Mouse (Mus musculus): ENCODE measurements around the gene Defb45.

Gene Defb45

DNA sequence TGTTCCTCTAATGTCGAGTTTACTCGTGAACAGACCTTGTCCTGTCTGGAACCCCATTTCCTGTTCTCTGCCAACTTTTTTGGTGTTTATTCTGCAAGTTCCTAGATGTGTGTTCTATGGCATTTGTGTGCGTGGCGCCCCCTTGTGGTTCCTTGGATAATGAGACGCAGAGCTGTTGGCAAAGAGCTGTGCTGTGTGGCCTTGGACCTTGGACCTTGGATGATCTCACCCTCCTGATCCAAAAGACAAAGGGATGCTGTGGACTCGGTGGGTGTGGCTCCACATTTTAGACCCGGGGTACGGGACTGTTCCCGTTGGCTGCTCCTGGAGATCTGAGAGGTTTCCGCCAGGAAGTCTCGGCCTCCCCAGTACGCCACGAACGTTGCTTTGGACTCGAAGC, 4.9 kb upstream of the Defb45 start, which contains the start of gene Defb36:
Defb36 (plus strand) TSS at position 271 of the 400 bp plus-strand sequence.
- peak in 1 of 2 experiments; percentile 35 for DNase-seq

- DNase-seq = no peak
These were observed 2.2 kb upstream of the Defb45 start for GRCm38 (mm10) chr2:152601275-152601960.

DNA sequence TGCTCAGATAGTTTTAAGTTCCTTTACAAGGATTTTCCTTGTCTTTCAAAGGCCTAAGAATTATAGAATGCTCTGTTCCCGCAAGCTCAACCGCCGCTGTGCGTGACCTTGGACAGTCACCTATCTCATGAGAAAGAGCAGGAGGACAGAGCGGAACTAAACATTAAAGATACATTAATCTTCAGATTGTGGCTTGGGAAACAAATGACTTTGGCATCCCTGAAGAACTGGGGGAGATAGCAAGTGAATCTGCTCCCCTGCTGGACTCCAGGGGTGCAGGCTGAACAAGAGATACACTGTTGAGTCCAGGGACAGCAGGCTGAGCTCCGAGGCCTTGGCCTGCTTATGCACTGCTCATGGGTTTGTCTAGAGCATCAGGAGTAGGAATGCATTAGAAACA, 877 bp upstream of the Defb45 start:
- no peak for DNase-seq

- no peak for DNase-seq
These were observed 10.2 kb downstream of the Defb45 start for GRCm38 (mm10) chr2:152589021-152589420.

DNA sequence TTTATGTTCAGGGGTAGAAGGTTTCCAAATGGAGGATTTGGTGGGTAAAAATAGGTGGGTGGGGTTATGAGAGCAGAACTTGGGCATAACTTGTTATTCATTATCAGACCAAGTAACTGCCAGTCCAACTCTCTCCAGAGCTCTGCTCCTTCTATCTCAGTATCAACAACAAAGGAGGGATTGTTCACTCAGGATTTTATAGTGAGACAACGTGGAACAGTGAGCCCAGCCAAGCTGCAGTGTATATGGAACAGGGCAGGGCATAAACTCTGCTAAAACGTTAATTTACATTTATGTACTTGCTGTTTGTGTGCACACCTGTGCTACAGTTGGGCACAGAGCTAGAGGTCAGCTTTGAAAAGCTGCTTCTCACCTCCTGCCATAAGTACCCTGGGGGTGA, 10.7 kb downstream of the Defb45 start:
- DNase-seq = no peak

GRCm38 (mm10) chr2:152586926-152587560, 12.2 kb downstream of the Defb45 start:
- DNase-seq = peak in 1 of 2 experiments; percentile 19

GRCm38 (mm10) chr2:152580612-152581011, 18.6 kb downstream of the Defb45 start:
- DNase-seq = no peak

GRCm38 (mm10) chr2:152580107-152580506, 19.1 kb downstream of the Defb45 start, which contains the start of gene Defb19:
TSS of gene Defb19 (minus strand) at chr2:152580312.
- no peak for DNase-seq

DNA sequence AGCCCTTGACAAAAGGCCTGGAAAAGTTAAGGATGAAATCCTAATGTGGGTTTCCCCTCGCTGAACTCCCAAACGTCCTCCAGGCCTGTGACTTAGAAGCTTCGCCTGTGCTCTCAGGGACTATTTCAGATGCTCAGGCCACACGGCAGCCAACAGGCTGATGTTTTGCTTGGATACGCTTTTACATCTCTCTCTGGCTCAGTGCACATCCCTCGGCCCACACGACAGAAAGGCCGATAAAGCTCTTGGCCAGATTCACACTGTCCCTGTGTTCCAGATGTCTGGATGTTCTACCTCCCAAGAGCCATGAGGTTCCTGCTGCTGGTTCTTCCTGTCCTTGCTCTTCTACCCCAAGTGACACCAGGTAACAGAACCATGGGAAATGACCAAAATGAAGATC, 25.7 kb downstream of the Defb45 start:
- DNase-seq = no peak

DNA sequence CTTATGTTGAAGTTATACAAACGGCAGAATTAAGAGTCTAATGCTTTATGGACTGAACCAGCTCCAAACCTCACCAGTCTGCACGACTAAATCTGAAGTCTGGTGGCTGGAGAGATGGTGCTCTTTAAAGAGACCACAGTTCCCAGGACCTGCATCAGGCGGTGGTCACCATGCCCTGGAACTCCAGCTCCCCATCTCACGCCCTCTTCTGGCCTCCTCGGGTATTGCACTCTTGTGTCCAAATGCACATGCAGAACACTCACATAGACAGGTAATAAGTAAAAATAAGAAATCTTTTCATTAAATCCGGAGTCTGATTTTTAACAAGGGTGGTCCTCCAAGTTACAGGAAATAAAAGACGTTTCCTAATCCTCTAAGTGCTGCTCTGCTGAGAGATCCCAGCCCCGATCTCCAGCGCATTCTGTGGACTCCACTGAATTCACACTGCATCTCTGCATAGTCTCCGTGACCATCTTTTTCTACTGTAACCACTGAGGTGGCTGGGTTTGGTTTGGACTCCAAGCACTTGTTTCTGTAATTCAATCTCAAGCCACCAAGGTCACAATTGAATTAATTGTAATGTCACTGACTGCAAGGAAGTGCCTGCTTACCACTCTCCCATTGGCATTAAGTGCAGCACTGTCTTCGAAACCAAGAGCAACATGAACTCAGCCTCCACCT, 26.9 kb downstream of the Defb45 start, which contains the start of gene Defb21:
Defb21 (plus strand) TSS at position 631 of the 681 bp plus-strand sequence.
- peak in 1 of 2 experiments; percentile 8 for DNase-seq

GRCm38 (mm10) chr2:152570313-152570712, 28.9 kb downstream of the Defb45 start:
- DNase-seq = no peak

DNA sequence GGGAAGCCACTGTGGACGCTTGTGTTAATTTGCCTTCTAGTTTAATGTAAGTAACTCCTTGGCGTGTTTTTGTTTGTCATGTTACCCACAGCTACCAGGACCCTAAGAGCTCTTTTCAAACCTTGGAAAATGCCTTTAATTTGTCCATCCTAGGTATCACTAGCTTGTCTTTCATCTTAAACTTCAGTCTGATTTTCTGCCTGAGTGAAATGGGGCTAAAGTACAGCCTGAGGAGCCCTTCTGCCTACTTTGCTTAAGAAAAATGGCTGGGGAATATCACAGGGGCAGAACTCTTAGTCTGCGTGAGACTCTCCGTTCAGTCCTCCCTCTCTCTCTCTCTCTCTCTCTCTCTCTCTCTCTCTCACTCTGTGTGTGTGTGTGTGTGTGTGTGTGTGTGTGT, 29.3 kb downstream of the Defb45 start:
- no peak for DNase-seq

- no peak for DNase-seq
These were observed 30.2 kb downstream of the Defb45 start, which contains the start of gene Gm17416 for GRCm38 (mm10) chr2:152569038-152569437. TSS of gene Gm17416 (plus strand) at chr2:152569338.

DNA sequence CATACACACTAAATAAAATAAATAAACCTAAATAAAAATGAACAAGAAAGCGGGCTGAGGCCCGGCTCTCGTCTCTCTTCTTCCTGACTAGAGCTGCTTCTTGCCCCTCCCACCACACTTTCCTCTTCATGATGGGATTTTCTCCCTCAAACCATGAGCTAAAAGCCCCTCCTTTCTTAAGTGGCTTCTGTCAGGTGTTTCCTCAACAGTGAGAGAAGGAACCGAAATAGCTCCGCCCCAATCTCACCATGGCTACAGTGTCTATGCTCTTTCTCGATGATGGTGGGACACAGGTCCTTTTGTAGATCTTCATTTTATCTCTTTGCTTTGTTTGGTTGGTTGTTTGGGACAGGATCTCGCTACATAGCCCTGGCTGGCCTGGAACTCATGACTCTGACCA, 42.5 kb downstream of the Defb45 start:
- DNase-seq = no peak

DNA sequence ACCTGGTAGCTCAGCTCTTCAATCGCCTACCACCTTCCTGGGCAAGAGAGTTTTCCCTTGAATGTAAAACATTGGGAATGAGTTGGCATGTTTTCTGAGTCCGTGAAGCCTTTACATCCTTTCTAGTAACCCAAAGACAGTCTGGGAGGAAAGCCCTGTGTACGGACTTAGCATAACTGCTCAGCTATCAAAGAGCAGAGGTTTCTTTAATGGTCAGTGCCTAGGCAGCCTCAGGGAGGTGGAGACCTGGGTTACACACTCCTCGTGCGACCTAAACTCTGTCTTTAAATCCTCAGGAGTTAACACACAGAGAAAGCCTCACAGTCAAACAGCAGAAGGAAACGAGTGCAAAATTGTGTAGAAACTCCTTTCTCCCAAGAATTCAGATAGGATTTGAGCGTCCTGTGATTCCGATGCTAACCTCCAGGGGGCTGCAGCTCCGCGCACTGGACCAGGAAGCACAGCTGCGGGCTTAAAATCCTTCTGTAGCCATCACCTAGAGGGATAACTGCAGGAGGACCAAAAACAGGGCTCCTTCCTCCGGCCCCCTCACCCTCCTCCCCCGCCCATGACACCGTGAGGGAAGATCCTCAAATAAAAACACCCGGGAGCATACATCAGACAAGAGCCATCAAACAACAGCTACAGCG, 45.3 kb downstream of the Defb45 start:
- DNase-seq = peak; percentile 63 to 76

GRCm38 (mm10) chr2:152548124-152548523, 51.1 kb downstream of the Defb45 start:
- no peak for DNase-seq

- peak; percentile 21 to 57 for DNase-seq
These were observed 54.5 kb downstream of the Defb45 start for GRCm38 (mm10) chr2:152544691-152545090.

DNA sequence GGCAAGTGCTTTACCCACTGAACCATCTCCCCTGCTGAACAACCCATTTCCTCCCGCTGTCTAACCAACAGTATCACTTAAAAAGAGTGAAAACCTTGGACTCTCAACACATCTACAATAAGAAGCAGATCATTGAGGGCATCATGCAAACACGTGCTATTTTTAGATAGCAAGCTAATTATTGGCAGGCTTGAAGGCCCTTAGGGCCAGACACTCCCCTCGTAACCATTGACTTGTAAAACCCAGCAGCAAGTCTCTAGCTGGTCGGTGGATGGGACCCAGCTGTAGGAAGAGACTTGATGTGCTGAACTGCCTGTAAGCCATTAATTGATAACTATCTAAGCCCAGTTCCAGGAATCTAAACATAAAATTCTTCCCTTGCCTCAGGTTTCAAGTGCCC, 55.7 kb downstream of the Defb45 start:
- no peak for DNase-seq
